Mouse (Mus musculus) E14TG2a.4 (cell line): Measurements from ENCODE around the gene Mgat4a.

Source experiments
- CTCF ChIP-seq: conservative IDR thresholded peaks from 2 replicates; pipeline ENCODE4 v1.5.1; 2014; ENCODE audit warnings: low read length
- NANOG ChIP-seq: IDR thresholded peaks from 2 replicates; pipeline ENCODE4 v1.6.1; 2014; ENCODE audit warnings: borderline replicate concordance, low read length, mixed read lengths

- TF ChIP-seq CTCF (no peak), NANOG (no peak)
Measured at GRCm38 (mm10) chr1:37474634-37475190, 66.1 kb downstream of the Mgat4a start.
